Mouse (Mus musculus): ENCODE measurements around the gene Bbs9. TPM values are rescaled to one million over a fixed set of nuclear protein-coding genes. Genes with fewer than 3 reads are reported as not detected.

Gene Bbs9
- polyA plus RNA-seq, 1 experiment from 2014 or later, result 11.9 TPM

GRCm38 (mm10) chr9:22789380-22790168 lies 314.1 kb downstream of the Bbs9 start:
- no peak for DNase-seq (ENCODE audit: low spot score)
- no peaks in the 10 kb centered on the region for H3K9me3 ChIP-seq

DNA sequence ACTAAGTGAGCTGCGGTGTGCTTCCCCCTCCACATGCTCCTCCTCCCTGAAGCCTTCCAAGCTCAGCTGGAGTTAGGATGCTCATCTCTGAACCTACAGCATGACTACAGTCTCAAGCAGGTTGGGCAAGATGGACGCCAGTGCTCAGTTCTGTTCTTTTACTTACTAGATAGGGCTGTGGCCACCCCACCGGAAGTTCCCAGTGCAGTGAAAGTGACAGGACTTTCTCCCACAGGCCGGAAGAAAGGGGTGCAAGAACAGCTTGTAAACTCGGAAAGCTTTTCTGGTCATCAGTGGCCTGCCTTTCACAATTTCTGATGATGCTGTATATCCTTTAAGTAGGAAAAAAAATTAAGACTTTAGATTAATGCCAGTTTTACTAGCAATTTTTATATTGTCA lies 315.7 kb downstream of the Bbs9 start:
- no peak for DNase-seq (ENCODE audit: low spot score)
- 92% methylated on average over 5 of the region's 5 CpGs for WGBS
- H3K27me3 ChIP-seq (replicated peaks; ENCODE audit: low read depth, poor library complexity, severe bottlenecking), result no peaks in the 10 kb centered on the region

More at GRCm38 (mm10) chr9:22789380-22790168, 314.1 kb downstream of the Bbs9 start:
- Histone ChIP-seq H3K27me3 (replicated peaks; ENCODE audit: low read depth, poor library complexity, severe bottlenecking) (no peaks in the 10 kb centered on the region), H3K4me3 (no peak overlapping the region), H3K4me1 (peaks cover 26% of the 10 kb centered on the region), H3K27ac (replicated peaks) (no peak overlapping the region), H3K36me3 (replicated peaks) (no peaks in the 10 kb centered on the region)
- 81% methylated on average over 9 of the region's 9 CpGs for WGBS

GRCm38 (mm10) chr9:22791750-22792149 lies 316.2 kb downstream of the Bbs9 start:
- no peak overlapping the region for H3K27ac ChIP-seq (replicated peaks)
- 71% methylated on average over 9 of the region's 9 CpGs for WGBS
- no peaks in the 10 kb centered on the region for H3K36me3 ChIP-seq (replicated peaks)
- H3K27me3 ChIP-seq (replicated peaks; ENCODE audit: low read depth, poor library complexity, severe bottlenecking), result no peaks in the 10 kb centered on the region
- peaks cover 26% of the 10 kb centered on the region for H3K4me1 ChIP-seq
- no peak for DNase-seq (ENCODE audit: low spot score)
- H3K4me3 ChIP-seq, result no peak overlapping the region
- no peaks in the 10 kb centered on the region for H3K9me3 ChIP-seq

More for the DNA sequence above, 315.7 kb downstream of the Bbs9 start:
- Histone ChIP-seq H3K4me1 (peaks cover 26% of the 10 kb centered on the region), H3K27ac (replicated peaks) (no peak overlapping the region), H3K36me3 (replicated peaks) (no peaks in the 10 kb centered on the region), H3K4me3 (no peak overlapping the region), H3K9me3 (no peaks in the 10 kb centered on the region)

- 82% methylated on average over 7 of the region's 7 CpGs for WGBS
Measured at GRCm38 (mm10) chr9:22793698-22794097, 318.2 kb downstream of the Bbs9 start.

GRCm38 (mm10) chr9:22800675-22801074 lies 325.2 kb downstream of the Bbs9 start:
- Histone ChIP-seq H3K27me3 (replicated peaks; ENCODE audit: low read depth, poor library complexity, severe bottlenecking) (no peaks in the 10 kb centered on the region), H3K36me3 (replicated peaks) (no peaks in the 10 kb centered on the region), H3K4me1 (0 out of 2 replicates have a peak, but pooled peaks cover 3% of the 10 kb centered on the region), H3K27ac (replicated peaks) (no peak overlapping the region), H3K9me3 (no peaks in the 10 kb centered on the region), H3K4me3 (no peak overlapping the region)
- 71% methylated on average over 7 of the region's 7 CpGs for WGBS
- no peak for DNase-seq (ENCODE audit: low spot score)

More at GRCm38 (mm10) chr9:22793698-22794097, 318.2 kb downstream of the Bbs9 start:
- DNase-seq (ENCODE audit: low spot score), result no peak
- Histone ChIP-seq H3K27ac (replicated peaks) (no peak overlapping the region), H3K4me1 (peaks cover 26% of the 10 kb centered on the region), H3K9me3 (no peaks in the 10 kb centered on the region), H3K36me3 (replicated peaks) (no peaks in the 10 kb centered on the region), H3K27me3 (replicated peaks; ENCODE audit: low read depth, poor library complexity, severe bottlenecking) (no peaks in the 10 kb centered on the region), H3K4me3 (no peak overlapping the region)

- WGBS, result 88% methylated on average over 1 of the region's 1 CpGs
- Histone ChIP-seq H3K4me3 (no peak overlapping the region), H3K4me1 (no peaks in the 10 kb centered on the region)
Measured at GRCm38 (mm10) chr9:22805981-22806380, 330.5 kb downstream of the Bbs9 start.

GRCm38 (mm10) chr9:22806494-22806893 lies 331.0 kb downstream of the Bbs9 start:
- Histone ChIP-seq H3K27me3 (replicated peaks; ENCODE audit: low read depth, poor library complexity, severe bottlenecking) (no peaks in the 10 kb centered on the region), H3K36me3 (replicated peaks) (no peaks in the 10 kb centered on the region), H3K9me3 (no peaks in the 10 kb centered on the region), H3K27ac (replicated peaks) (no peak overlapping the region), H3K4me1 (no peaks in the 10 kb centered on the region), H3K4me3 (no peak overlapping the region)
- WGBS, result 70% methylated on average over 5 of the region's 5 CpGs
- DNase-seq (ENCODE audit: low spot score), result no peak

More at GRCm38 (mm10) chr9:22805981-22806380, 330.5 kb downstream of the Bbs9 start:
- no peak overlapping the region for H3K27ac ChIP-seq (replicated peaks)
- H3K27me3 ChIP-seq (replicated peaks; ENCODE audit: low read depth, poor library complexity, severe bottlenecking), result no peaks in the 10 kb centered on the region
- no peaks in the 10 kb centered on the region for H3K36me3 ChIP-seq (replicated peaks)
- H3K9me3 ChIP-seq, result no peaks in the 10 kb centered on the region
- no peak for DNase-seq (ENCODE audit: low spot score)

DNA sequence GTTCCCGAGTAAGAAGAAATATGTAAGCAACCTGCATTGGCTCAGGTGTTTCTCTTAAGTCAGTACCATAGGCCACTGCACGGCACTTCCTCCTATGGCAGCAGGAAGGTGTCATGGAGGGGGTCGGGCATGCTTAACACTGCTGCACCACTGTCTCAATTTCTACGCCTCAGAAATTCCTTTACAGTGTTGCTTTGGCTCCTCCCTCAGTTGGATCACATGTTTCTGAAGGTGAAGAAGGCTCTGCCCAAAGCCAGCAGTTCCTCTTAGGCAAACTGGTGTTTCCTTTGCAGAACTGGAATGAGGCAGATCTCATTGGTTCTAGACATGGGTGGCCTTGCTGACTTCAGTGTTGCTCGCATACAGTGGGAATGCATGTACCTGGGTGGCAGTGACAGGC lies 332.2 kb downstream of the Bbs9 start:
- Histone ChIP-seq H3K27ac (replicated peaks) (no peak overlapping the region), H3K36me3 (replicated peaks) (no peaks in the 10 kb centered on the region), H3K27me3 (replicated peaks; ENCODE audit: low read depth, poor library complexity, severe bottlenecking) (no peaks in the 10 kb centered on the region), H3K9me3 (no peaks in the 10 kb centered on the region), H3K4me3 (no peak overlapping the region), H3K4me1 (peaks cover 4% of the 10 kb centered on the region; the same call in 1 of the 2 replicates)
- WGBS, result 81% methylated on average over 5 of the region's 5 CpGs
- DNase-seq (ENCODE audit: low spot score), result no peak

GRCm38 (mm10) chr9:22809621-22810126 lies 334.2 kb downstream of the Bbs9 start:
- 88% methylated on average over 4 of the region's 4 CpGs for WGBS
- no peak for DNase-seq (ENCODE audit: low spot score)
- Histone ChIP-seq H3K4me3 (no peak overlapping the region), H3K27ac (replicated peaks) (no peak overlapping the region), H3K36me3 (replicated peaks) (no peaks in the 10 kb centered on the region), H3K4me1 (peaks cover 14% of the 10 kb centered on the region), H3K9me3 (no peaks in the 10 kb centered on the region), H3K27me3 (replicated peaks; ENCODE audit: low read depth, poor library complexity, severe bottlenecking) (no peaks in the 10 kb centered on the region)

DNA sequence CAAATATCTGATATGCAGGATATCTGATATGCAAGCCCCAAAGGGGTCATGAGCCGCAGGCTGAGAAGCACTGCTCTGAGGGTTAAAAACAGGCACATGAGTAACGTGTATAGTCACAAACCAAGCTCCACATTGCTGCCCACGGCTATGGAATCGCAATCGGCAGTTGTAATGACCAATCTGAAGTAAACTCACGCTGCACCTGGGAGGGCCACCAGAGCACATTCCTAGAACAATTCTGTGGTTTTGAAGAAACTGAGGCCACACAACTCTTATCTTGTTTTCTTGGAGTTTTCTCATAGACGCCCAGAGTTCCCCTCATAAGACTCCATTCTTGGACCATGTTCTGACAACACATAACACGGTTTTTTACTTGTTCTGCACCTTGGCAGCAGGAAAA lies 334.9 kb downstream of the Bbs9 start:
- WGBS, result 91% methylated on average over 8 of the region's 8 CpGs
- Histone ChIP-seq H3K9me3 (no peaks in the 10 kb centered on the region), H3K36me3 (replicated peaks) (no peaks in the 10 kb centered on the region), H3K27ac (replicated peaks) (no peak overlapping the region), H3K4me1 (peaks cover 22% of the 10 kb centered on the region), H3K27me3 (replicated peaks; ENCODE audit: low read depth, poor library complexity, severe bottlenecking) (no peaks in the 10 kb centered on the region), H3K4me3 (no peak overlapping the region)
- no peak for DNase-seq (ENCODE audit: low spot score)

- 79% methylated on average over 2 of the region's 2 CpGs for WGBS
- DNase-seq (ENCODE audit: low spot score), result no peak
Measured at GRCm38 (mm10) chr9:22811931-22812330, 336.4 kb downstream of the Bbs9 start.

GRCm38 (mm10) chr9:22814407-22815092 lies 339.0 kb downstream of the Bbs9 start:
- Histone ChIP-seq H3K4me3 (no peak overlapping the region), H3K27ac (replicated peaks) (peak overlapping the region; percentile 65), H3K9me3 (no peaks in the 10 kb centered on the region), H3K36me3 (replicated peaks) (no peaks in the 10 kb centered on the region), H3K27me3 (replicated peaks; ENCODE audit: low read depth, poor library complexity, severe bottlenecking) (no peaks in the 10 kb centered on the region), H3K4me1 (peaks cover 24% of the 10 kb centered on the region)
- DNase-seq (ENCODE audit: low spot score), result no peak
- WGBS, result 52% methylated on average over 9 of the region's 9 CpGs

More at GRCm38 (mm10) chr9:22811931-22812330, 336.4 kb downstream of the Bbs9 start:
- Histone ChIP-seq H3K9me3 (no peaks in the 10 kb centered on the region), H3K4me3 (no peak overlapping the region), H3K27ac (replicated peaks) (no peak overlapping the region), H3K36me3 (replicated peaks) (no peaks in the 10 kb centered on the region), H3K27me3 (replicated peaks; ENCODE audit: low read depth, poor library complexity, severe bottlenecking) (no peaks in the 10 kb centered on the region), H3K4me1 (peaks cover 24% of the 10 kb centered on the region)
